Mouse (Mus musculus): Measurements from ENCODE around the gene Ovch2. TPM values are rescaled to one million over a fixed set of nuclear protein-coding genes. Genes with fewer than 3 reads are reported as not detected.

Gene Ovch2
- polyA plus RNA-seq, 1 experiment from 2014 or later, result not detected

DNA sequence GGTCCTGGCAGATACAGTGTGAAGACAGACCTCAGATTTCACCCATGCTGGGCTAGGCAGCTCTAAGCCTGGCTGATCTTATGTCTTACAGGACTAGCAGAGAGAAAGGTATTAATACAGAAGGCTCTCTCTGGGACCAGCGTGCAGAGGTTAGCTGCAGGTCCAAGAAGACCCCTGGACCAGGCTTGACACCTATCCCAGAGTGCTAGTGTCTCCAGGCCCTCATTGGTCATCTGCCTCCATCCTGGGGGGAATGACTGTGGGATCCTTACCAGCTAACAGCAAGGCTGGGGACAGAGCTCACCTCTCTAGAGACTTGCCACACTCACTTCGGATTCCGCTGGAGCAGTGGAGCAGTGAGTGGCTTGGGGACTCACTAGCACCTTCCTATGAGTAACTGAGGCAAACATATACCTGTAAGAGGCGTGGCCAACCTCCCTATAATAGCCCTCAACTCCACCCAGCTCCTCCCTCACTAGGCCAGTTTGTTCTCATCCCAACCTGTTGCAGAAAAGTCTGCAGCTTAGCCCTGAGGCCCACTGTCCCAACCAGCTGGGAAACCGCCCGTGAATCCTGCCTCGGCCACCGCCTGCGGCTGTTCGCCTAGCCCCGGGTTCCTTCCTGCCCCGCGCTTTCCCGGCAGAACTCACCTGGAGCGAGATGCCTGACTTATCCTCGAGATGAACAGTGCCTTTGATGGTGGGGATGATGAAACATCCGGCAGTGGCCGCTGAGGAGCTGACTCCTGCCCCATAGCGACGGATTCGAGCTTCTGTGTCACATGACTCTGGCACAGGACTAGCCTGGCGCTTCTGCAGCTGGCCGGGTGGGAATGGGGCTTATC lies 43.5 kb downstream of the Ovch2 start, which contains the start of gene Cyb5r2:
Gene Cyb5r2, minus strand, starts transcription at position 725 of the 844 bp plus-strand sequence.
- Histone ChIP-seq H3K4me1 (0 out of 2 replicates have a peak, but pooled peaks cover 4% of the 10 kb centered on the region), H3K4me3 (peak within 1 kb of the TSS; percentile 23; the same call in 1 of the 2 replicates), H3K27ac (no peak within 1 kb of the TSS), H3K36me3 (no peaks in the 10 kb centered on the region), H3K4me2 (replicated peaks) (peak within 1 kb of the TSS; percentile 54), H3K9ac (peak within 1 kb of the TSS; percentile 49; the same call in 1 of the 2 replicates), H3K27me3 (no peaks in the 10 kb centered on the region), H3K9me3 (replicated peaks) (no peaks in the 10 kb centered on the region)
- WGBS, result 13% methylated on average over 23 of the region's 23 CpGs
- peak; percentile 52; the same call in 1 of the 2 replicates for ATAC-seq (ENCODE audit: low FRiP score)

DNA sequence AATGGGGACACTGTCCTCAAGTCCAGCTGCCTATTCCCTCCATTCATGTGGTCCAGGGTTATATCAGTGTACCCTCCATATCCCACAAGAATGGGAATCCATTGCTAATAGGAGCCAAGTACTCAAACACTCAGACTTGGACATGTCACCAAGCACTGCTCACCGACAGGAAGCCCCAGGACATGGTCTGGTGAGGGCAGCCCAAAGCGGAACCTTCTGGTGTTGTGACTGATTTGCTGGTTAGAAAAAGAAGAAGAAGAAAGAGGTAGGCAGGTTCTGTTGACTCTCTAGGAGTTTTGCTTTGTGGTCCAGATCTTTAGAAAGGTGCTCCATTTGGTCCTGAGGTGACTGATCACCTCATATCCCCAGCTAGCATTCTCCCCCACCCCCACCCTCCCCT lies 44.3 kb downstream of the Ovch2 start:
- H3K4me2 ChIP-seq (replicated peaks), result no peak overlapping the region
- no peaks in the 10 kb centered on the region for H3K36me3 ChIP-seq
- no peaks in the 10 kb centered on the region for H3K27me3 ChIP-seq
- no peak overlapping the region for H3K4me3 ChIP-seq
- ATAC-seq (ENCODE audit: low FRiP score), result no peak
- no peak overlapping the region for H3K9ac ChIP-seq
- H3K4me1 ChIP-seq, result 0 out of 2 replicates have a peak, but pooled peaks cover 4% of the 10 kb centered on the region
- H3K9me3 ChIP-seq (replicated peaks), result no peaks in the 10 kb centered on the region
- no peak overlapping the region for H3K27ac ChIP-seq
- WGBS, result 84% methylated on average over 2 of the region's 2 CpGs

DNA sequence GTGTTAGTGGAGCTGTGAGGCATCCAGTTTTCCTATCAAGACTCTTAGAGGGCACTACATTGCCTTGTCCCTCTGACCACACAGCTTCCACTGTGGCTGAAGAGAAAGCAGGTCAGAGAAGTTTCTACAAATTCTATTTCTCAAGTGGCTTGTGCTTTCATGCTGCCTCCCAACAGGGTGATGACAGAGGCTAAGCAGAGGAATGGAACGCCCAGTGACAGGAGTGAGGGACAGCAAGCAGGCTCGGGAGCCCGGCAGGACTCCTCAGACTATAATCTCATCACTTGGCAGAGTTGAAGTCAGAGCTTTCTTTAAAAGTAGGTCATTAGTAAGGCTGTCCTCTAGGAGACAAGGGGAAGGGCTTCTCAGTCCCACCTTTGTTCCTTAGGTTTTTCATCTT lies 45.1 kb downstream of the Ovch2 start:
- Histone ChIP-seq H3K9ac (no peak overlapping the region), H3K4me3 (no peak overlapping the region), H3K4me1 (0 out of 2 replicates have a peak, but pooled peaks cover 4% of the 10 kb centered on the region), H3K4me2 (replicated peaks) (no peak overlapping the region), H3K27me3 (no peaks in the 10 kb centered on the region), H3K9me3 (replicated peaks) (no peaks in the 10 kb centered on the region), H3K36me3 (no peaks in the 10 kb centered on the region), H3K27ac (no peak overlapping the region)
- WGBS, result 81% methylated on average over 3 of the region's 3 CpGs
- ATAC-seq (ENCODE audit: low FRiP score), result no peak

DNA sequence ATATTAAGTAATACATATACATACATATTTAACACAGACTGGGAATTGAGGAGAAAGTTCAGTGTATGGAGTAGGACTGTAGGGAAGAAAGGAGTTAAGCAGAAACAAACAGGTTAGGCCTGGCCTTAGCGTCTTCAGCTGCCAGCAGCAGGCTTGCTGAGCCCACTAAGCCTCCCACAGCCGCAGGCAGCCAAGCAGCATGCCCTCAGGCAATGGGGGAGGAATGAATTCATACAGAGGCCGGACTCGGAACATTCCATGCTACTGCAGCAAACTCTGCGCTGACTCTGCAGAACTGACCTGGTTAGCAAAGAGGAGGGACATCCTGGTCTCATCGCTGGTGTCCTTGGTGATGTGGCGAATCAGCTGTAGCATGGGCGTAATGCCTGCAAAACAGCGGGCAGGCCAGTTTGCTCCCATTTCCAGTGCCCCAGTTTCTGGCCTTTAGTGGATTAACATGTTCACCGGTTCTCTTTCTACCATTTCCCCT lies 48.9 kb downstream of the Ovch2 start:
- Histone ChIP-seq H3K4me3 (no peak overlapping the region), H3K27ac (no peak overlapping the region), H3K27me3 (no peaks in the 10 kb centered on the region; the same call in 1 of the 2 replicates), H3K36me3 (no peaks in the 10 kb centered on the region), H3K9me3 (replicated peaks) (no peaks in the 10 kb centered on the region), H3K9ac (no peak overlapping the region), H3K4me2 (replicated peaks) (no peak overlapping the region), H3K4me1 (no peaks in the 10 kb centered on the region)
- WGBS, result 81% methylated on average over 10 of the region's 10 CpGs
- ATAC-seq (ENCODE audit: low FRiP score), result no peak

DNA sequence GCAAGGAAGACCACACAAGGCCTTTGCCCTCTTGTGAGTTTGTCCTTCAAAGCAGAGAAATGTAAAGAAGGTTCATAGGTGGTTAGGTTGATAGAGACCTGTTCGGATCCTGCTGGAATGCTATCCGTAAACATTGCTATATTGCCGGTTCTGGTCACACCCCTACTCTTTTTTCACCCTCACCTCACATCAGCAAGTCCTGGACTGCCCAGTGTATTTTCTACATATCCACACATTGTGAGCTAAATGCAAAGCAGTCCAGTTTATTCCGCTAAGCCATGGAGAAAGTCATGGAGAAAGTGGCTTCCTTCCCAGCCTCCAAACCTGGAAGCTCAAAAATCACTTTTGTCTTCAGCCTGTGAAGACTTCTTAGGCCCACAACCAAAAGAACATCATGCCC lies 51.3 kb downstream of the Ovch2 start:
- Histone ChIP-seq H3K4me1 (no peaks in the 10 kb centered on the region), H3K9ac (no peak overlapping the region), H3K4me3 (no peak overlapping the region), H3K27ac (no peak overlapping the region), H3K4me2 (replicated peaks) (no peak overlapping the region), H3K9me3 (replicated peaks) (no peaks in the 10 kb centered on the region), H3K27me3 (no peaks in the 10 kb centered on the region; the same call in 1 of the 2 replicates), H3K36me3 (no peaks in the 10 kb centered on the region)
- 92% methylated on average over 4 of the region's 4 CpGs for WGBS
- ATAC-seq (ENCODE audit: low FRiP score), result no peak

DNA sequence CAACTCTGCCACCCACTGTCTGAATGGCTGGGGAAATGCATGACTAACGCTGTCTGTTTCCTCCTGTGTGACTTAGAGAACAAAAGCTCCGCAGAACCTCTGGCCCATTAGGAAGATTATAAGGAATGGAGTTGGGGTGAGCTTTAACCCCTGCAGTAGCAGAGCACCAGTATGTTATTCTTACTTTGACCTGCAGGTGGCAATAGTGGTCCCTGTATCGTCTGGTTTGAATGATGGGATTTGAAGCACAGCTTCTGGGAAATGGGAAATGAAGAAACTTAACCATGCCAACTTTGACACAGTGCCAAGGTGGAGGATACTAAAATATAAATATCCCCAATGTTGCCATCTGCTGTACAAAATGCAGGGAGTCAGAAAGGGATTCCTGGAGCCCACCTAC lies 51.7 kb downstream of the Ovch2 start:
- no peaks in the 10 kb centered on the region for H3K9me3 ChIP-seq (replicated peaks)
- no peak overlapping the region for H3K4me2 ChIP-seq (replicated peaks)
- no peak overlapping the region for H3K9ac ChIP-seq
- H3K27ac ChIP-seq, result no peak overlapping the region
- H3K4me3 ChIP-seq, result no peak overlapping the region
- no peaks in the 10 kb centered on the region for H3K36me3 ChIP-seq
- no peaks in the 10 kb centered on the region for H3K4me1 ChIP-seq
- ATAC-seq (ENCODE audit: low FRiP score), result 0 out of 2 replicates have a peak, but pooled peaks have one; percentile 18
- WGBS, result 4% methylated on average over 3 of the region's 3 CpGs
- H3K27me3 ChIP-seq, result no peaks in the 10 kb centered on the region; the same call in 1 of the 2 replicates

DNA sequence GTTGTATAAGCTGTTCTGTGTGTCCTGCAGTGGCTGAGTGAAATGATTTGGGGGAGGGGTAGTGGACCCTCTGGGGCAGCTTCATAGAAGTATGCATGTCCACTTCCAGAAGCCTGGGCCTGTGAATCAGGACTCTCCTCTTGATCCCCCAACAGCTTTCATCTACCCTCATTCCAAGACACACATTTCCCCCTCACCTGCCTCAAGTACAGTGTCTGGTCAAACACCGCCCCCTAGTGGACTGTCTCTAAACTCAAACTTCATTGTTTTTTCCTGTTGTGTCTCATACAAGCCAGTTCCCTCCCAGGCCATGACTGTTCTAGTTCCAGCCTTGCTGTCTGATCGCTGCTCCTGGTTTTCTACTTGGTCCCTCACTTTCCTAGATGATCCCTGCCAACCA lies 53.1 kb downstream of the Ovch2 start:
- H3K4me3 ChIP-seq, result no peak overlapping the region
- ATAC-seq (ENCODE audit: low FRiP score), result no peak

DNA sequence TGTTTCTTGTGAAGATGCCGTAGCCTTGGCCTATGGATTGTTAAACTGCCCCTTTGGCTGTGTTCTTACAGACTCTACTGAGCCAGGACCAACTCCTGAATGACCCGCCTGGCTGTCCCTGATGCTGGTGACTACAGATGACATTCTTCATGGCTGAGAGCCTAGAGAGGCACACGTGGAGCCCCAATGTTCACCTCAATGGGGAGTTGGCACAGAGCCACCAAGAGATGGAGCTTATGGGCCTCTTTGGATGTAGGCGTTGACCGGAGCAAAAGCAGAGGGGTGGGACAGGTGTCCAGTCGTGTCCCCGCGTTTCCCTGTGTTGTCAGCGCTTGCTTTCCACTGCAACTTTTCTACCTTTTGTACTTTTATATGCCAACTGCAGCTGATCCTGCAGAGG lies 53.5 kb downstream of the Ovch2 start:
- H3K9me3 ChIP-seq (replicated peaks), result no peaks in the 10 kb centered on the region
- no peaks in the 10 kb centered on the region for H3K36me3 ChIP-seq
- no peaks in the 10 kb centered on the region; the same call in 1 of the 2 replicates for H3K27me3 ChIP-seq
- no peak overlapping the region for H3K4me3 ChIP-seq
- no peak overlapping the region for H3K9ac ChIP-seq
- H3K27ac ChIP-seq, result no peak overlapping the region
- 86% methylated on average over 9 of the region's 9 CpGs for WGBS
- H3K4me2 ChIP-seq (replicated peaks), result no peak overlapping the region
- no peak for ATAC-seq (ENCODE audit: low FRiP score)
- H3K4me1 ChIP-seq, result no peaks in the 10 kb centered on the region

More for the DNA sequence above, 53.1 kb downstream of the Ovch2 start:
- H3K4me2 ChIP-seq (replicated peaks), result no peak overlapping the region
- no peaks in the 10 kb centered on the region for H3K9me3 ChIP-seq (replicated peaks)
- no peaks in the 10 kb centered on the region; the same call in 1 of the 2 replicates for H3K27me3 ChIP-seq
- no peaks in the 10 kb centered on the region for H3K36me3 ChIP-seq
- H3K9ac ChIP-seq, result no peak overlapping the region
- WGBS, result 24% methylated on average over 2 of the region's 2 CpGs
- H3K4me1 ChIP-seq, result no peaks in the 10 kb centered on the region
- no peak overlapping the region for H3K27ac ChIP-seq

DNA sequence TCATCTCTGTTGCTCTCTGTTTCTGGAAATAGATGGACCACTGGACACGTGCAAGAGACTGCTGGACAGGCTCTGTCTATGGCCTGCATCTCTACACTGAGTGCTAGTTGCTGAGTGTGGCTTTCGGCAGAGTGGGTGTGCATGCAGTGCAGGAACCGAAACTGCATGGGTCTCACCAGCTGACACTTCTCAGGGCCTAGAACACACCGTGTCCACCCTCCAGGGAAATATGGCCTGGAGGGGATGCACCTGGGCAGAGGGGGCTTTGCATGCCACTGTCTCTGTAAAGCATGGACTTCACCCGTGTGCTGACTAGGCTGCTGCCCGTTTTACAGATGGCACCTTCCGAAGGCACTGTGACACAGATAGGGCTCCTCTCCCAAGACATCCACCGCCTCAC lies 55.0 kb downstream of the Ovch2 start:
- WGBS, result 91% methylated on average over 8 of the region's 8 CpGs
- H3K27ac ChIP-seq, result no peak overlapping the region
- H3K9ac ChIP-seq, result no peak overlapping the region
- no peaks in the 10 kb centered on the region; the same call in 1 of the 2 replicates for H3K27me3 ChIP-seq
- H3K9me3 ChIP-seq (replicated peaks), result no peaks in the 10 kb centered on the region
- no peak overlapping the region for H3K4me2 ChIP-seq (replicated peaks)
- H3K36me3 ChIP-seq, result no peaks in the 10 kb centered on the region
- no peaks in the 10 kb centered on the region for H3K4me1 ChIP-seq
- H3K4me3 ChIP-seq, result no peak overlapping the region
- no peak for ATAC-seq (ENCODE audit: low FRiP score)

DNA sequence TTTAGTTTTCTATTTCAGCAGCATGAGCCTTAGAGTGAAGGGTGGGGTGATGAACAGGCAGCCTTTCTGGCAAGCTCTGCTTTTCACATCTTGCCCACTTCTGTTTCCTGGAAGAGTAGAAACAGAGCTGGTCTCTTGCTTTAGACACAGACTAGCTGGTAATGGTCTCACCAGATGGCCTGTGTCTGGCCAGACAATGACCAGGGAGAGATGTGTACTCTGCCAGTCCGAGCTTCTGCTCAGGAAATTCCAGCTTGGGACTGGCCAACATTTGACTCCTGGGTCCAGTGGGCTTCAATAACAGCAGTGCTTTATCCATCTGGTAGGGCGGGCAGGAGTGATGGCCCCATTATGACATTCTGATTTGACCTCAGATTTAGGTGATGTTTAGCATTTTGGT lies 55.9 kb downstream of the Ovch2 start:
- no peaks in the 10 kb centered on the region for H3K9me3 ChIP-seq (replicated peaks)
- H3K27ac ChIP-seq, result no peak overlapping the region
- no peak overlapping the region for H3K4me3 ChIP-seq
- no peak overlapping the region for H3K9ac ChIP-seq
- H3K4me2 ChIP-seq (replicated peaks), result no peak overlapping the region
- WGBS, result 72% methylated on average over 2 of the region's 2 CpGs
- H3K36me3 ChIP-seq, result no peaks in the 10 kb centered on the region; the same call in 1 of the 2 replicates
- ATAC-seq (ENCODE audit: low FRiP score), result no peak
- no peaks in the 10 kb centered on the region for H3K4me1 ChIP-seq
- H3K27me3 ChIP-seq, result no peaks in the 10 kb centered on the region; the same call in 1 of the 2 replicates

DNA sequence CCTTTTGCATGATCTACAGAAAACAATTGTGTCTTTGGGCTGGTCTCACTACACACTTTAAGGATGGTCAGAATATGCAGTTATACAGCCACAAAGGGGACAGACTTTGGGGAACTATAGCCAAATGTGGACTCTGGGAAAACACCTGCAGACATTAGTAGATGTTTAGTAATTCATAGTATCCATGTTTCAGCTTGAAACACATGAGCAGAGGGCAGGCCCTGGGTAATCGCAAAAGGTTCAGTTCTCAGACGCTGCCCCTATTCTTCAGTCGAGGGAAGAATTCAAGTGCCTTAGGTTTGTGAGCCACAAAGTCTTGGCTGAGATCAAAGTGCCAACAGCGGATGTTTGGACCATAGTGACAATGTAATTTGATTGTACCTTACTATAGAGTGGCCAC lies 56.6 kb downstream of the Ovch2 start:
- Histone ChIP-seq H3K27ac (no peak overlapping the region), H3K9ac (no peak overlapping the region), H3K4me1 (no peaks in the 10 kb centered on the region), H3K36me3 (no peaks in the 10 kb centered on the region; the same call in 1 of the 2 replicates), H3K27me3 (no peaks in the 10 kb centered on the region), H3K4me2 (replicated peaks) (no peak overlapping the region), H3K4me3 (no peak overlapping the region), H3K9me3 (replicated peaks) (no peaks in the 10 kb centered on the region)
- 91% methylated on average over 4 of the region's 4 CpGs for WGBS
- ATAC-seq (ENCODE audit: low FRiP score), result no peak

DNA sequence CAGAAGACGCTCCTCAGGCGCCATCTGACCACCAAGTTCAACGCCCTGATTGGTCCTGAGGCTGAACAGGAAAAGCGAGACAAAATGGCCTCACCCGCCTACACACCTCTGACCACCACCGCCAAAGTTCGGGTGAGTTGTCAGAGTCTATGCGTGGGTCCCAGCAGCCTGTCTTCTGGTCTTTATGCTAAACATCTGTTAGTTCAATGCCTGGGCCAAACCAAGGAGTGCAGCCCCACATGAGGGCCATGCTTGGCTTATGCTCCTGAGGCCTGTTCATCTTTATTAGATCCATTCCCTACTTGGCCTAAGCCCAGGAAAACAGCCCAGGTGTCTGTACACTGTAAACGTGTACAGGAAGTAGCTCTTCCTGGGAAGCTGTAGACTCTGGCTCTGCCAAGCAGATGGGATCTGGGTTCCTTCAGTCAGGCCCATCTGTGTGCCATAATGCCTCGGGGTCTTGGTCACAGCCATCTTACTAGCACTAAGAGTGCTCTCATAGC lies 58.0 kb downstream of the Ovch2 start:
- no peak for ATAC-seq (ENCODE audit: low FRiP score)
- 82% methylated on average over 10 of the region's 10 CpGs for WGBS

More for the DNA sequence above, 58.0 kb downstream of the Ovch2 start:
- Histone ChIP-seq H3K36me3 (no peaks in the 10 kb centered on the region; the same call in 1 of the 2 replicates), H3K9ac (no peak overlapping the region), H3K27me3 (no peaks in the 10 kb centered on the region), H3K4me3 (no peak overlapping the region), H3K9me3 (replicated peaks) (no peaks in the 10 kb centered on the region), H3K4me1 (no peaks in the 10 kb centered on the region), H3K27ac (no peak overlapping the region), H3K4me2 (replicated peaks) (no peak overlapping the region)
